Mouse (Mus musculus): ENCODE data around the gene Fsd1. TPM values are rescaled to one million over a fixed set of nuclear protein-coding genes. Genes with fewer than 3 reads are reported as not detected.
"Not testable (repeated sequence)": the region's sequence is repeated elsewhere in the genome, so short reads cannot be mapped to it uniquely, and the experiment has no call there.

The Fsd1 gene
- 1 to 10 TPM; 2.3 to 4.3 TPM for total RNA-seq (2021)
- long read RNA-seq, experiment 1, partial matches to known transcripts: 0 of 2 reads
- long read RNA-seq, experiment 1, other reads (novel, unspliced or antisense): 1 of 2 reads
- long read RNA-seq, experiment 2, partial matches to known transcripts: 1 of 3 reads
- long read RNA-seq, experiment 2, other reads (novel, unspliced or antisense): 1 of 3 reads

GRCm38 (mm10) chr17:55986030-55986961, at the start of gene Fsd1:
Gene Fsd1, plus strand, starts transcription at chr17:55986509.
- no peak for DNase-seq (ENCODE audit: low spot score in 2 of 2)

DNA sequence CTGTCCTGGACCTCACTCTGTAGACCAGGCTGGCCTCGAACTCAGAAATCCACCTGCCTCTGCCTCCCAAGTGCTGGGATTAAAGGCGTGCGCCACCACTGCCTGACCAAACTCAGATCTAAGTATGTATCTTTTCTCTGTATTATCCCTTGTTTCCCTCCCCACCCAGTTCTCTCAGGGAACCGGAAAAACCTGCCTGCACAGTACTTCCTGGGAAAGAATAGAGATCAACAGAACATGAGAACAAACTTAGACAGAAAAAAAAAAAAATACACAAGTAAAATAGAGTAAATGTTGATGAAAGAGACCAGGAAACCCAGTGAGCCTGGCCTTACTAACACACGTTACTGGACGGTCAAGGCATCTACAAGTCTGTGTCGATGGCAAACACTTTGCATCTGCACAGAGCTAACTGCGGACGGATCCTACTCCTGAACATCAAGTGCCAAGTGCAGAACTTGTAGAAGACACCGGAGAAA, 41.9 kb upstream of the Fsd1 start:
- DNase-seq (ENCODE audit: low spot score in 2 of 2): not testable (repeated sequence)

GRCm38 (mm10) chr17:55944866-55945682, 41.2 kb upstream of the Fsd1 start:
- peak; percentile 82 to 85 for DNase-seq (ENCODE audit: low spot score in 2 of 2)

DNA sequence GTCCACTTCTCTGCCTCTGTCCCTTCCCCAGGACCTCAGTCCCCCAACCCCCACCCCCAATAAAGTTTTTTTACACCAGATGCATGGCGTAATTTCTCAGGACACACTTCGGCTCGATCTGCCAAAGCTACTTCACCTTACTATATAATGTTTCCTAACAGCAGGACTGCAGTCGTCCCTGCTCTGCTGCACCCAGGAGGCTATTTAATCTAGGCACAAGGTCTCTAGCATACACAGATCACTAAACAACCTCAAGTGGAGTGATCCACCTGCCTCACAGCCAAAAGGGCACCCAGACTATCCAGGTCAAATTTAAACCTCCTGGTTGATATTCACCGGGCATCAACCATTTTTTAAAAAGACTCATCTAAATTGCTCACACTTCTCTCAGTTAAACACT, 40.6 kb upstream of the Fsd1 start:
- no peak for DNase-seq (ENCODE audit: low spot score in 2 of 2)

GRCm38 (mm10) chr17:55948647-55949046, 37.7 kb upstream of the Fsd1 start:
- DNase-seq (ENCODE audit: low spot score in 2 of 2): no peak

- DNase-seq (ENCODE audit: low spot score in 2 of 2): no peak
Measured at GRCm38 (mm10) chr17:55949400-55949799, 36.9 kb upstream of the Fsd1 start, which contains the start of gene Zfp119b. Gene Zfp119b, minus strand, starts transcription at chr17:55949500.

- DNase-seq (ENCODE audit: low spot score in 2 of 2): no peak
Measured at GRCm38 (mm10) chr17:55950601-55951000, 35.7 kb upstream of the Fsd1 start.

GRCm38 (mm10) chr17:55952041-55952440, 34.3 kb upstream of the Fsd1 start:
- DNase-seq (ENCODE audit: low spot score in 2 of 2): no peak

GRCm38 (mm10) chr17:55952447-55953027, 33.8 kb upstream of the Fsd1 start, which contains the start of gene Ebi3:
Gene Ebi3, plus strand, starts transcription at chr17:55952640.
- no peak for DNase-seq (ENCODE audit: low spot score in 2 of 2)

GRCm38 (mm10) chr17:55953751-55954150, 32.6 kb upstream of the Fsd1 start:
- no peak for DNase-seq (ENCODE audit: low spot score in 2 of 2)

GRCm38 (mm10) chr17:55954229-55954628, 32.1 kb upstream of the Fsd1 start:
- no peak for DNase-seq (ENCODE audit: low spot score in 2 of 2)

DNA sequence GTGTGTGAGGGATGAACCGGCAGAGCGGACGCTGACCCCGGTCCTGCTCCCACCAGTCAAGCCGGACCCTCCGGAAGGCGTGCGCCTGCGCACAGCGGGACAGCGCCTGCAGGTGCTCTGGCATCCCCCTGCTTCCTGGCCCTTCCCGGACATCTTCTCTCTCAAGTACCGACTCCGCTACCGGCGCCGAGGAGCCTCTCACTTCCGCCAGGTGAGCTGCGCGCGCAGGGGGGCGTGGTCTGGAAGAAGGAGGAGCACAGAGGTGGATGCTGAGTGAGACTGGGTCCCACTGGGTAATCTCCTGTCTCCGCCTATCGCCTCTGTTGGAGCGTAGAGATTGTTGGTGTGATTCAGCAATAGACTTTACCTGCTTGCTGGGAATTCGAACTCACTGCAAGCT, 30.2 kb upstream of the Fsd1 start:
- no peak for DNase-seq (ENCODE audit: low spot score in 2 of 2)

- no peak for DNase-seq (ENCODE audit: low spot score in 2 of 2)
Measured at GRCm38 (mm10) chr17:55956591-55956990, 29.7 kb upstream of the Fsd1 start.

- peak; percentile 69 to 78 for DNase-seq (ENCODE audit: low spot score in 2 of 2)
Measured at GRCm38 (mm10) chr17:55957168-55957567, 29.1 kb upstream of the Fsd1 start.

GRCm38 (mm10) chr17:55957726-55958583, 28.4 kb upstream of the Fsd1 start:
- DNase-seq (ENCODE audit: low spot score in 2 of 2): no peak

- no peak for DNase-seq (ENCODE audit: low spot score in 2 of 2)
Measured at GRCm38 (mm10) chr17:55958584-55958886, 27.8 kb upstream of the Fsd1 start.

GRCm38 (mm10) chr17:55958918-55959728, 27.2 kb upstream of the Fsd1 start, which contains the start of gene Yju2:
Gene Yju2, plus strand, starts transcription at chr17:55959099.
- peak; percentile 88 to 91 for DNase-seq (ENCODE audit: low spot score in 2 of 2)

DNA sequence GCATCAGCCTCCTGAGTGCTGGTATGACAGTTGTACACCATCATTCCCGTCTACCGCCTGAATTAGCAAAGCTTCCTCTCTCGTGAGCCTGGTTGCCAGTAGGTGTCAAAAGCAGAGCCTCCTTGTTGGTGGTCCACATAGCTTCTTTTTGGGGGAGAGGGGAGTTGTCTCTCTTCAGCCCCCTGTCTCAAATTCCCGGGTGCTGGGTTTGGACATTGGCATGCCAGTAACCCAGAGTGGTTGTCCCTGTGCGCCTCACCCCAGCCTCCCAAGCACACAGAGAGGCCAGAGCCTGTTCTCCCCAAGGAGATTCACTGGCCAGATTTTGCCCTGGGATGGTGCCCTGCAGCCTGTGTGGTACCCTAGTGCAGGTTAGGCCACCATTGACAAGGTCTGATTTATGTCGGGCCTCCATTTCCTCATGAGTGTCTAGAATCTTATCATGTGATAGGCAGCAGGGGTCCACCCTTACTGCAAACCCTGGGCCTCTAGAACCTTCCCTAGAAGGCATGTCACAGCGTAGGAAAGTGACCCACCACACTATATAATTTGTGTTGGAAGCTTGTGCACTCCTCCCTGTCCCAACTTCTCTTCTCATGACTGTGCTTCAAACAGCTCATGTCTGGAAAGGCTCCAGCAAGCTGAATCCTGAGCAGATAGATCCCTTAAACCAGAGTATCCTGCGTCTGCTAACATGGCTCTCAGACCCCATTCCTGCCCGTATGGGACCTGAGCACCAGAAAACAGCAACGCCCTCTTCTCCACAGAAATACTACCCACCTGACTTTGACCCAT, 26.2 kb upstream of the Fsd1 start:
- no peak for DNase-seq (ENCODE audit: low spot score in 2 of 2)
